Mouse (Mus musculus) spleen, adult 2 months (tissue): ENCODE measurements at regions not wholly inside any gene's neighbourhood (a gene's known extent, or its start where the extent isn't known, plus 50 kb on each side); places are given as distances from the start of the nearest gene placed in this dataset.

Experiments used
- CTCF ChIP-seq: fragments of 200-500 bp; IDR thresholded peaks from 2 replicates; pipeline ENCODE4 v1.5.1; 2011; ENCODE audit warnings: mild to moderate bottlenecking, inconsistent platforms; ENCODE audit not compliant: insufficient read depth, insufficient read length, insufficient replicate concordance; ENCODE audit errors: extremely low read depth
- POLR2A ChIP-seq: fragments of 200-500 bp; IDR thresholded peaks from 2 replicates; pipeline ENCODE4 v1.6.1; 2011; ENCODE audit warnings: low read depth, low read length, inconsistent platforms

- no peak for TF ChIP-seq CTCF
- TF ChIP-seq POLR2A, result no peak
Observed at GRCm38 (mm10) chr4:62789696-62790095, 175.7 kb upstream of the Zfp618 start.
